Mouse (Mus musculus) intestine, postnatal 0 days (tissue): ENCODE measurements around the gene Togaram2. TPM values are rescaled to one million over a fixed set of nuclear protein-coding genes. Genes with fewer than 3 reads are reported as not detected.

Source experiments
- ATAC-seq: fragments of 200-750 bp; cut with Nextera tagmentation; 2 replicates; pipeline ENCODE4 v1.8.0; 2017; ENCODE audit warnings: mild to moderate bottlenecking, moderate TSS enrichment, moderate library complexity
- H3K27ac ChIP-seq: fragments of 300-500 bp; sonication (generic); 2 replicates; pipeline ENCODE4 v1.5.1; 2014; ENCODE audit warnings: mild to moderate bottlenecking, low read depth, low read length, moderate library complexity
- H3K27me3 ChIP-seq: fragments of 300-500 bp; sonication (generic); replicated peaks from 2 replicates; pipeline ENCODE4 v1.6.1; 2014; ENCODE audit warnings: low read length, mixed read lengths; ENCODE audit not compliant: control insufficient read depth, insufficient read depth
- H3K36me3 ChIP-seq: fragments of 300-500 bp; sonication (generic); 2 replicates; pipeline ENCODE4 v1.6.1; 2014; ENCODE audit warnings: mild to moderate bottlenecking, moderate library complexity; ENCODE audit not compliant: control insufficient read depth, insufficient read depth
- H3K4me1 ChIP-seq: fragments of 300-500 bp; sonication (generic); replicated peaks from 2 replicates; pipeline ENCODE4 v1.6.1; 2014; ENCODE audit warnings: antibody characterized with exemption, low read length, mixed read lengths; ENCODE audit not compliant: control insufficient read depth, insufficient read depth
- H3K4me2 ChIP-seq: fragments of 300-500 bp; sonication (generic); replicated peaks from 2 replicates; pipeline ENCODE4 v1.6.1; 2014; ENCODE audit warnings: low read depth, mild to moderate bottlenecking, moderate library complexity
- H3K4me3 ChIP-seq: fragments of 300-500 bp; sonication (generic); 2 replicates; pipeline ENCODE4 v1.5.1; 2014; ENCODE audit warnings: low read depth, low read length
- H3K9ac ChIP-seq: fragments of 300-500 bp; sonication (generic); 2 replicates; pipeline ENCODE4 v1.6.1; 2014; ENCODE audit warnings: mild to moderate bottlenecking, low read depth, low read length
- H3K9me3 ChIP-seq: fragments of 300-500 bp; sonication (generic); 2 replicates; pipeline ENCODE4 v1.6.1; 2016; ENCODE audit warnings: mixed run types; ENCODE audit not compliant: control insufficient read depth
- CTCF ChIP-seq: sonication (generic); IDR thresholded peaks from 2 replicates; pipeline ENCODE4 v1.5.1; 2016; ENCODE audit warnings: low read depth, mild to moderate bottlenecking, control low read depth, antibody characterized with exemption, moderate library complexity
- WGBS: fragments of 180-500 bp; shearing (Covaris S2); extraction: QIAGEN DNeasy Blood & Tissue Kit; methylation state at CpG from one replicate; pipeline ENCODE4 v1.1.7; 2014; 5-methylcytosine and 5-hydroxymethylcytosine counted together
- polyA plus RNA-seq: library from polyadenylated mRNA; unstranded; fragments of >200 nt; fragmentation: Nextera tagmentation; extraction: Ambion mirVana; gene quantifications from 2 replicates; pipeline ENCODE4 v1.2.1, GENCODE M21; 2015

The Togaram2 gene
- polyA plus RNA-seq, 1 experiment from 2014 or later = 0.07 TPM

DNA sequence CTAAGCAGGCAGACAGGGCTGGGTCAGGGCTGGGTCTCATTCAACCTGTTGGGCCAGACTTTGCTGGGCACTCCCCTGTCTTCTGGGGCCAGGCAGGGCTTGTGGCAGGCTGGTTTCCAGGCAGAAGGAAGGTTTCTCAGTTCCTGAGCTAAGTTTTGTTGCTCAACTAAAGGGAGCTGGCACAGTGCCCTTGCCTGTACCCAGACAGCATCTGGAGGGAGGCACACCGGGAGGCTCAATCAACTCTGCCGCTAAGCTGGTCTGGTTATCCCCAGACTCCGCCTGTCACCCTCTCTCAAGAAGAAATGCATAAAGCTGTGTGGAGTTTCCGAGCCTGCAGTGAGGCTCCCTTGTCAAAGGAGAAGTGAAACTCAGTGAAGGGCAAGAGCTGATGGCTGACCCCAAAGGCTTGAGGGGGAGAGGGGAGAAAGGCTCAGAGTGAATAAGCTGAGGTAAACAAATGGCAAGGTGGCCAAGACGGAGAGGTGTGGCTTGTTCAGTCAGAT, 11.1 kb downstream of the Togaram2 start:
- no peak overlapping the region for H3K4me2 ChIP-seq
- H3K9ac ChIP-seq = no peak overlapping the region
- H3K36me3 ChIP-seq = no peaks in the 10 kb centered on the region
- no peak overlapping the region for H3K4me3 ChIP-seq
- no peak for ATAC-seq
- no peaks in the 10 kb centered on the region for H3K27me3 ChIP-seq
- H3K9me3 ChIP-seq = no peaks in the 10 kb centered on the region
- 42% methylated on average over 5 of the region's 5 CpGs for WGBS
- no peak overlapping the region for H3K27ac ChIP-seq
- no peaks in the 10 kb centered on the region for H3K4me1 ChIP-seq
- no peak for TF ChIP-seq CTCF

DNA sequence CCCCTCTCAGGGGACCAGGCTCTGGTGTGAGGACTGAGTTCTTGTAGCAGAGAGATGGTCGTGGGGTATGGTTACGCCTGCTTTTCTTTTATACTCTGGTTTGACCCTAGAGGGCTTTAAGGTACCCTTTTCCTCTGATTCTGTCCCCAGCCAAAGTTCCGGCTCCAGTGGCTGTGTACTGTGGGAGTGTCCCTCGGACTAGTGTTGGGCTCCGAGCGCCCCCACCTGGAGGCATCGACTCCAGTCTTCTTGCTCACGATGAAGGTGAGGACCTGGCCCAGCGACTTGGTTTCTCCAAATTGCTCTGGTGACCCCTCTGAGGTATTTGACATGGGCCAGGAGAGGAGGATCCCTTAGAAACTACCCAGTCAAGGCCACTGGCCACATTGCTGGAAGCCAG, 14.4 kb downstream of the Togaram2 start:
- 73% methylated on average over 9 of the region's 9 CpGs for WGBS
- Histone ChIP-seq H3K4me2 (no peak overlapping the region), H3K4me1 (no peaks in the 10 kb centered on the region), H3K27ac (no peak overlapping the region), H3K36me3 (no peaks in the 10 kb centered on the region), H3K9me3 (no peaks in the 10 kb centered on the region), H3K27me3 (no peaks in the 10 kb centered on the region), H3K9ac (no peak overlapping the region), H3K4me3 (no peak overlapping the region)
- TF ChIP-seq CTCF = no peak
- no peak for ATAC-seq

DNA sequence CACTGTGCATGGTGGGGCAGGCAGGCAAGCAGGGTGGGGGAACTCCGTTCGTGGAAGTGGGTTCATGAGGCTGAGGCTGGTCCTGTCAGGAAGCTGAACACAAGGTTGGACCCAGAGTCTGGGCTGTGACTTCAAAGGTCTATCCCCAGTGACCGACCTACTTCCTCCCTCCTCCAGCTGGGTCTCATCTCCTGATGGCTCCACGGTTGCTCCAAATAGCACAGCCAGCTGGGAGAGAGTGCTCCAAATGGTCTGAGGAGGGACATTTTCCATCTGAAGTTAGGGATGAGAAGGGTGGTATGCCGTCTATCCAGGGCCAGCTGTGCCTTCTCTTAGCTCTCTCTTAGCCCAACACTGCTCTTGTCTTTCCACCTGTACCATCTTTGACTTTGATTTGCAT, 16.8 kb downstream of the Togaram2 start:
- 66% methylated on average over 5 of the region's 5 CpGs for WGBS
- no peak for TF ChIP-seq CTCF
- no peaks in the 10 kb centered on the region for H3K27me3 ChIP-seq
- no peak overlapping the region for H3K4me2 ChIP-seq
- H3K9ac ChIP-seq = no peak overlapping the region
- no peak overlapping the region for H3K27ac ChIP-seq
- no peaks in the 10 kb centered on the region for H3K36me3 ChIP-seq
- no peak overlapping the region for H3K4me3 ChIP-seq
- H3K4me1 ChIP-seq = no peaks in the 10 kb centered on the region
- no peak for ATAC-seq
- no peaks in the 10 kb centered on the region for H3K9me3 ChIP-seq

DNA sequence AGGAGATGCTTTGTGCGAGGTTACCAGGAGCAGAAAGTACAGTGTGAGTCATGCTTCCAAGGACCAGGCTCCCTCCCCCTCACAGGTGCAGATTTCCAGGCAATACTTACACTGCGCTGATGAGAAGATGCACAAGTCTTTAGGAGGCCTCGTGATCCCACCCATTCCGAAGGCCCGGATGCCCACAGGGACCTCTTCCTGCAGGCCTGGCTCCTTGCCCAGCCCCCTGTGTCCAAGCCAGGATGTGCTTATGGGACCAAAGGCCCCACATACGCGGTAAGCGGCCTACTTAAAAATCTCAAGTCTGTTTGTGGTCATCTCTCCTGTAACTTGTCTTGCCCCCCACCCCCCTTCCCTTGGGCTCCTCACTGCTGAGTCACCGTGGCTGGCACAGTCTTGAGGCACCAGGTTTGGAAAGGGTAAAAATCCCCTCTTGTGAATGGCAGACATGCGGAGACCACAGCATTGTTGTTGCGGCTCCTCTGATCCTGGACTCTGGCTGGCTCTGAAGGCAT, 18.4 kb downstream of the Togaram2 start:
- no peaks in the 10 kb centered on the region for H3K9me3 ChIP-seq
- H3K4me2 ChIP-seq = no peak overlapping the region
- no peak for ATAC-seq
- H3K27me3 ChIP-seq = no peaks in the 10 kb centered on the region
- H3K9ac ChIP-seq = no peak overlapping the region
- no peak for TF ChIP-seq CTCF
- WGBS = 64% methylated on average over 11 of the region's 11 CpGs
- H3K4me1 ChIP-seq = no peaks in the 10 kb centered on the region
- H3K36me3 ChIP-seq = no peaks in the 10 kb centered on the region
- H3K27ac ChIP-seq = no peak overlapping the region
- H3K4me3 ChIP-seq = no peak overlapping the region

DNA sequence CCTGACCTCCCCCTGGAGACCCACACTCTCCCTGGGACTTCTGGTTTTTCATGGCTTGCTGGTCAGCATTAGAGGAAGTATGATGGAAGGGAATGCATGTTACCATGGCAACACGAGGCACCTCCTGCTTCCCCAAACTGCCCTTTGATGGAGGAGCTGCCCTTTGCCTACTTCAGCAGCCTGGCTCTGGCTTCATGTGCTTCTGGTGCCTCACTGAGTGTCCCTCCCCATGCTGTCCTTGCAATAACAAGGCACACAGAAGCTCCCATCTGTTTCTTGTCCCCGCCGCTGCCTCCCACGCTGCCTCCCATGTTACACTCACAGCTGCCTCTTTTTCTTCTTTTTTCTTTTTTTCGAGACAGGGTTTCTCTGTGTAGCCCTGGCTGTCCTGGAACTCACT, 20.3 kb downstream of the Togaram2 start:
- H3K4me2 ChIP-seq = no peak overlapping the region
- no peaks in the 10 kb centered on the region for H3K36me3 ChIP-seq
- no peak overlapping the region for H3K9ac ChIP-seq
- H3K4me3 ChIP-seq = no peak overlapping the region
- H3K4me1 ChIP-seq = no peaks in the 10 kb centered on the region
- WGBS = 61% methylated on average over 5 of the region's 5 CpGs
- no peaks in the 10 kb centered on the region for H3K9me3 ChIP-seq
- ATAC-seq = no peak
- no peaks in the 10 kb centered on the region for H3K27me3 ChIP-seq
- no peak overlapping the region for H3K27ac ChIP-seq
- no peak for TF ChIP-seq CTCF

DNA sequence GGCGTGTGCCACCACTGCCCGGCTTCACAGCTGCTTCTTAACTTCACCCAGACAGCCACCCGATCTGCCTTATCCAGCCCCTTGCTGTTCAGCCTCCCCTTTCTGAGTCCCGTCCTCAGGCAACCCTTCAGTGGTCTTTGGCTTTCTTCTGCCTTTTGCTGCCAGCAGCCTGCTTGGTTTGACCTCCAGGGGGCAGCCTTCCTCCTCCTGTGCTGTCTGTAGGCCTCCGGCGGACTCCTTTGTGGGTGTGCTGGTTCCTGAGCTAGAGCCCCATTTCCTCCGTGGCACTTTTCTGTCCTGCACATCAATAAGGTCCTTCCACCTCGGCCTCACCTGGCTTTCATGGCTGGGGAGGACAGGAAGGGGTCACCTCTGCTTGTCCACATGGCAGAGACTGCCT, 20.7 kb downstream of the Togaram2 start:
- ATAC-seq = no peak
- Histone ChIP-seq H3K9me3 (no peaks in the 10 kb centered on the region), H3K4me3 (no peak overlapping the region), H3K9ac (no peak overlapping the region), H3K36me3 (no peaks in the 10 kb centered on the region), H3K4me1 (no peaks in the 10 kb centered on the region), H3K4me2 (no peak overlapping the region), H3K27ac (no peak overlapping the region), H3K27me3 (no peaks in the 10 kb centered on the region)
- peak; percentile 62 for TF ChIP-seq CTCF
- WGBS = 65% methylated on average over 8 of the region's 8 CpGs

DNA sequence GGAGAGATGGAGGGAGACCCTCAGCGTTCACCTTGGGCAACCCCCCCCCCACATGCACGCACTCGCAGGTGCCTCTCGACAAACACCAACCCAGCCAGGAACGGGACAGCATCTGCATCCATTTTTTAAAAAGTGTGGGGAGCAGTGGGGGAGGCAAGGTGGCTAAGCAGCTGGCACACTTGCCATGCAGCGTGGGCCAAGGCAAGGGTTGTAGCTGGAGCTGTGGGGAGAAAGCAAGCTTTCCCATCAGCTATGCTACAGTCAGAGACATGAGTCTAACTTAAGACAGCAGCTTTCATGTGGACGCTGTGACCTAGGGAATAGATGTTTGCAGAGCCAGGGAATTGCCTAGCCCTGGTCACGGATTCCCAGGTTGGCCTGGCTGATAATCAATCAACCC, 22.1 kb downstream of the Togaram2 start:
- H3K4me2 ChIP-seq = no peak overlapping the region
- TF ChIP-seq CTCF = no peak
- no peaks in the 10 kb centered on the region for H3K27me3 ChIP-seq
- ATAC-seq = no peak
- no peaks in the 10 kb centered on the region for H3K4me1 ChIP-seq
- no peaks in the 10 kb centered on the region for H3K9me3 ChIP-seq
- no peak overlapping the region for H3K9ac ChIP-seq
- H3K27ac ChIP-seq = no peak overlapping the region
- H3K4me3 ChIP-seq = no peak overlapping the region
- H3K36me3 ChIP-seq = no peaks in the 10 kb centered on the region
- 82% methylated on average over 8 of the region's 8 CpGs for WGBS
